Mouse (Mus musculus) liver, adult 2 months (tissue): Measurements from ENCODE around the gene Hsp90ab1.
A peak's percentile ranks its signal among the peaks of the same experiment; 100 is the strongest.

Source experiments
- CTCF ChIP-seq: fragments of 200-500 bp; IDR thresholded peaks from 2 replicates; pipeline ENCODE4 v1.5.1; 2011; ENCODE audit warnings: low read depth, low read length, control low read depth
- POLR2A ChIP-seq: fragments of 200-500 bp; IDR thresholded peaks from 2 replicates; pipeline ENCODE4 v1.6.1; 2011; ENCODE audit warnings: low read length, control low read depth; ENCODE audit not compliant: insufficient read depth; ENCODE audit errors: extremely low read depth

DNA sequence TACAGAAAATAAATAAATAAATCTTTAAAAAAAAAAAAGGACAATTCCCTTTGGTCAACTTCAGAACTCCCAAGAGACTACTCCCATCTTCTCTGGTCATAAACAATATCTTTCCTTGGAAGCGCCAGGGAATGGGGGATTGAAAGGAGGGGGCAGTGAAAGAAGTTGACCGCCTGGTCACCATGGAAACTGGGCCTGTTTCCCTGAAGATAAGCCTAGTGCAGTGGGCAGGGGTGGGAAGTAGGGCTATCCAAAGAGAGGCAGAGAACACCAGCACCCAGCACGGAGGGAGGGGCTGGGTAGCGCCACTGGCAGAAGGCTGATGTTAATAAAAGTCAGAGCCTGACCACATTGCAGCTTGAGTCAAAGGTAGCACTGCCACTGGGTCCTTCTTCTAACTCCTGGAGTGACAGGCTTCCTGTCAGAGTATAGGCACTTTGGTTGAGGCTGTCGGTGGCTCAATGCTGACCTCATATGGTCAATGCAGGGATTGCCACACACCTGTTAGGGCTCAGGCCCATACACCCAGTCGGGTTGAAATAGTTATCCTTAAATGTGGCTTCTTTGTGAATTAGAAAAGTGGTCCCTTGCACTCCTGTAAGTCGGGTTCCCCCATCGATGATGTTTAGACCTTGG lies 21.1 kb downstream of the Hsp90ab1 start:
- TF ChIP-seq POLR2A: no peak
- peak; percentile 93 for TF ChIP-seq CTCF
